Mouse (Mus musculus): ENCODE results near the gene Adal. TPM values are rescaled to one million over a fixed set of nuclear protein-coding genes. Genes with fewer than 3 reads are reported as not detected.

The Adal gene
- polyA plus RNA-seq, 1 experiment: 22.5 TPM

GRCm38 (mm10) chr2:121170980-121171742 lies 30.9 kb downstream of the Adal start, which contains the start of gene Zscan29:
TSS of gene Zscan29 (minus strand) at chr2:121171125.
- peak; percentile 41 to 87 for DNase-seq (ENCODE audit: extremely low spot score in 1 of 2, low spot score in 1 of 2)

- DNase-seq (ENCODE audit: extremely low spot score in 1 of 2, low spot score in 1 of 2): no peak
These were observed 38.7 kb downstream of the Adal start for GRCm38 (mm10) chr2:121178828-121179479.

GRCm38 (mm10) chr2:121183431-121183830 lies 43.2 kb downstream of the Adal start:
- no peak for DNase-seq (ENCODE audit: extremely low spot score in 1 of 2, low spot score in 1 of 2)

GRCm38 (mm10) chr2:121184142-121184541 lies 43.9 kb downstream of the Adal start:
- DNase-seq (ENCODE audit: extremely low spot score in 1 of 2, low spot score in 1 of 2): no peak

GRCm38 (mm10) chr2:121188530-121188929 lies 48.3 kb downstream of the Adal start:
- no peak for DNase-seq (ENCODE audit: extremely low spot score in 1 of 2, low spot score in 1 of 2)

- DNase-seq (ENCODE audit: extremely low spot score in 1 of 2, low spot score in 1 of 2): peak; percentile 63 to 72
These were observed 55.2 kb downstream of the Adal start for GRCm38 (mm10) chr2:121195466-121195865.

GRCm38 (mm10) chr2:121204276-121204675 lies 64.0 kb downstream of the Adal start:
- peak in 1 of 2 experiments; percentile 47 for DNase-seq (ENCODE audit: extremely low spot score in 1 of 2, low spot score in 1 of 2)

Other genes starting within 250 kb of the Adal start
- gene Ubr1, start 169.7 kb upstream of the Adal start, polyA plus RNA-seq (2012; rRNA removed): 18.2 and 21.0 TPM in 2 replicates
- gene Tmem62, start 163.4 kb upstream of the Adal start, polyA plus RNA-seq (2012; rRNA removed): 28.1 and 29.7 TPM in 2 replicates
- 74.6 and 83.2 TPM in 2 replicates for gene Ccndbp1, start 132.0 kb upstream of the Adal start, polyA plus RNA-seq (2012; rRNA removed)
- gene Epb42, start 103.4 kb upstream of the Adal start, polyA plus RNA-seq (2012; rRNA removed): not detected in 2 replicates
- gene Tgm5, start 54.6 kb upstream of the Adal start, polyA plus RNA-seq (2012; rRNA removed): 0.04 TPM in 2 replicates
- gene Tgm7, start 30.6 kb upstream of the Adal start, polyA plus RNA-seq (2012; rRNA removed): 0.69 and 0.78 TPM in 2 replicates
- gene Lcmt2, start 225 bp downstream of the Adal start, polyA plus RNA-seq (2012; rRNA removed): 5.1 and 6.1 TPM in 2 replicates
- gene Tubgcp4, start 30.2 kb downstream of the Adal start, polyA plus RNA-seq (2012; rRNA removed): 32.1 and 34.7 TPM in 2 replicates
- gene Zscan29, start 30.7 kb downstream of the Adal start, polyA plus RNA-seq (2012; rRNA removed): 3.8 and 4.0 TPM in 2 replicates
- 77.5 and 90.7 TPM in 2 replicates for gene Trp53bp1, start 131.0 kb downstream of the Adal start, polyA plus RNA-seq (2012; rRNA removed)
- gene Map1a, start 149.2 kb downstream of the Adal start, polyA plus RNA-seq (2012; rRNA removed): 212 and 218 TPM in 2 replicates
- gene Ppip5k1, start 215.0 kb downstream of the Adal start, polyA plus RNA-seq (2012; rRNA removed): 96.5 and 104 TPM in 2 replicates
- 224 and 248 TPM in 2 replicates for gene Ckmt1, start 217.3 kb downstream of the Adal start, polyA plus RNA-seq (2012; rRNA removed)
- 0.78 and 0.88 TPM in 2 replicates for gene Strc, start 246.7 kb downstream of the Adal start, polyA plus RNA-seq (2012; rRNA removed)